Mouse (Mus musculus): Measurements from ENCODE around the gene Cxadr.
"Not testable (repeated sequence)": the region's sequence is repeated elsewhere in the genome, so short reads cannot be mapped to it uniquely, and the experiment has no call there.

Cxadr gene

DNA sequence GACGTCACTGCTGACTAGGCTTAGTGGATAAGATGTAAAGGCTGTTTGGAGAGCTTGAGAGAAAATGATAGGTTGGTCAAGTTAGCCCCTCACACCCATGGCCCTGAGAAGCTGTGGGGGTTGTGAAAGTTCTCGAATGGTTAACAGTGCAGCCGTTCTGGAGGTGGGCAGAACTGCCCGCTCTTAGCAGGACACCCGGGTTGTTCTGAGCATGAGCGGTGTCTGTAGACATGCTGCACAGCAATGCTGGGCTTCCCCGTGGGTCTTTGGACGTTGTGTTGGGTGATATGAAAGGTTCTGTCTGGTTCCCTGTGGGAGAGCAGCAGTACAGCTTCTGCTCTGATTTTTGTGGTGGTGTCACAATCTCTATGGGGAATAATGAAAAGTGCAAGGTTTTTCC lies 5.3 kb downstream of the Cxadr start:
- DNase-seq (ENCODE audit: low spot score), result no peak

- no peak for DNase-seq (ENCODE audit: low spot score)
Observed at GRCm38 (mm10) chr16:78307476-78308192, 6.3 kb downstream of the Cxadr start.

- no peak for DNase-seq (ENCODE audit: low spot score)
Observed at GRCm38 (mm10) chr16:78309258-78309657, 8.0 kb downstream of the Cxadr start.

DNA sequence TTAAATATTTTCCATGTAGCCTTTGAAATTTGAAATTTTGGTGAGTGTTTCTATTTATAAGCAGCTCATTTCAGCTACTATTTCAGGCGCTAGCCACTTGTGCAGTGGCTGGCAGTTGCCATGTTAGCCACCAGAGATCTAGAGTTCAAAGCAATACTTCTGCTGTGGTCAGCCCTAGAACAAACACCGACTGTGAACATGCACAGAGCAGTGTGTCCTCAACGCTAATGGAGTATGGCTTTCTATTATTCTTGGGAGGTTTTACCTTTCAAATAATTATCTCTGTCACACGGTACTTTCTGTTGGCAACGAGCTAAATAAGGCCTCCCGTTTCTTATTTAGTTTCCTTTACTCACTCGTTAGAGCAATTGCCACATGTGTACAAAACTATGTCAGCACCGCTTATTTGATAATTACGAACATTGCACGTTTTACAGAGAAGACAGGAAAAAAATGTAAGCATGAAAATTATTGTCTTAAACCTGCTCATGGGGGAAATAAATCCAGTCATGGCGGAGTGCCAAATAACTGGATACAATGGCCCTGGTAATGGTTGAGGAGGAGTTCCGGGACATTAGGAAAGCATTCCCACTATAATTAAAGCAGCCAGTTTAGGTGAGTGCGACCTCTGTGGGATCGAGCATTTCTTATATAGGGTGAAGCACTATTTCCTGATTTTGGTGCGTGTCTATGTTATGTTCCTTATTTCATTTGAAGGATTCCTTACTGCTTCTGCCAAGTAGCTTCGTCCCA lies 12.0 kb downstream of the Cxadr start:
- DNase-seq (ENCODE audit: low spot score), result no peak

GRCm38 (mm10) chr16:78314026-78314425 lies 12.7 kb downstream of the Cxadr start:
- DNase-seq (ENCODE audit: low spot score), result no peak

GRCm38 (mm10) chr16:78316849-78317248 lies 15.6 kb downstream of the Cxadr start:
- no peak for DNase-seq (ENCODE audit: low spot score)

GRCm38 (mm10) chr16:78317960-78318359 lies 16.7 kb downstream of the Cxadr start:
- DNase-seq (ENCODE audit: low spot score), result no peak

DNA sequence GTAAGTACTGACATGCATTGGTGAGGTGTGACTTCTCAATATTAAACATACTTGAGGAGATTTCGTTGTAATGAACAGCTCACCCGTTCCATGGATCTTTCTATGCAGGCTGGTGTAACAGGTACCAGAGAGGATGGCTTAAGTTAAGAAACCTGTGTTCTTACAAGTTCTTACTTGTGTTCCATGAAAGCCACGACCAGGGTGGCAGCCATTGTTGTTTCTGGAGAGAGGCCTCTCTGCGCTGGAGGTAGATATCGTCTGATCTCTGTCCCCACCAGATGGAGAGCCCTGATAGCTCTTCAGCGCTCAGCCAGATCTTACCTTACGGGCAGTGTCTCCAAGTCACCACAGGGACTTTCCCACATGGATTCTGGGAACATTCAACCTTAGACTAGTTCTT lies 18.4 kb downstream of the Cxadr start:
- no peak for DNase-seq (ENCODE audit: low spot score)

- DNase-seq (ENCODE audit: low spot score), result no peak
Observed at GRCm38 (mm10) chr16:78321559-78321958, 20.3 kb downstream of the Cxadr start.

GRCm38 (mm10) chr16:78322140-78322539 lies 20.9 kb downstream of the Cxadr start:
- DNase-seq (ENCODE audit: low spot score), result no peak

GRCm38 (mm10) chr16:78325972-78326848 lies 24.9 kb downstream of the Cxadr start:
- no peak for DNase-seq (ENCODE audit: low spot score)

- DNase-seq (ENCODE audit: low spot score), result no peak
Observed at GRCm38 (mm10) chr16:78327562-78327961, 26.3 kb downstream of the Cxadr start.

DNA sequence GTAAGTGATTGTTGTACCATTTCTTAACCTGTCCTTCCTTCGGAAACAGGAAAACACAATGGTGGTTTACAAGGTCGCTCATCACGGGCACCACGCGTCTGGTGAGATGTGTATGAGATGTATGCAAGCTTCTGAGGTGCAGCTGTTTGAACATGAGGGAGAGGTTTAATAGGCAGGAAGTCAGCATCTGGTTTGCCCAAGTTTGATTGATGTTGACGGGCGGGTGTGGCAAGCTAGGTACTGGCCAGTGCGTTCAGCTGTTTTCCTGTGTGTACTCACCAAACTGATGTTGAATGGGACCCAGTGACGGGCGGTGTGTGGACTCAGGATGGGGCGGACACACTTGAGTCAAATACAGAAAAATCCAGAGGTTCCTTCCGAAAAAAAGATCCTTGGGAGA lies 26.7 kb downstream of the Cxadr start:
- DNase-seq (ENCODE audit: low spot score), result no peak

GRCm38 (mm10) chr16:78337226-78337625 lies 35.9 kb downstream of the Cxadr start:
- no peak for DNase-seq (ENCODE audit: low spot score)

- DNase-seq (ENCODE audit: low spot score), result no peak
Observed at GRCm38 (mm10) chr16:78341356-78341755, 40.1 kb downstream of the Cxadr start.

DNA sequence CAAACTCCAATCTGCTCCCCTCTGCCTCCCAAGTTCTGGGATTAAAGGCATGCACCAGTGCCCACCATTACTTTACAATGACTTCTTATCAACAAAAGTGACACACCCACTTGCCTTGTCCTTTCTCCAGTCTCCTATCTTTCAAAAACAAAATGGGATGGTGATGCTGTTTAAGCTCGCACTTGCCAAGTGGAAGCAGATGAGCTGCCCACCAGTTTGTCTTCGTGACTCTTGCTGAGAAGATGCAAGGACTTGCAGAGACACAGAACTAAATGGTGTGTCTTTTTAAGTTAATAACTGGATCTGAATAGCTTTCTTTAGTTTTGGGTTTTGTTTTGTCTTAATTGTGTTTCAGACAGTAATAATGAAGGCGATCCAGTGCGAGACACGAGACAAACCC lies 41.5 kb downstream of the Cxadr start:
- DNase-seq (ENCODE audit: low spot score), result no peak

DNA sequence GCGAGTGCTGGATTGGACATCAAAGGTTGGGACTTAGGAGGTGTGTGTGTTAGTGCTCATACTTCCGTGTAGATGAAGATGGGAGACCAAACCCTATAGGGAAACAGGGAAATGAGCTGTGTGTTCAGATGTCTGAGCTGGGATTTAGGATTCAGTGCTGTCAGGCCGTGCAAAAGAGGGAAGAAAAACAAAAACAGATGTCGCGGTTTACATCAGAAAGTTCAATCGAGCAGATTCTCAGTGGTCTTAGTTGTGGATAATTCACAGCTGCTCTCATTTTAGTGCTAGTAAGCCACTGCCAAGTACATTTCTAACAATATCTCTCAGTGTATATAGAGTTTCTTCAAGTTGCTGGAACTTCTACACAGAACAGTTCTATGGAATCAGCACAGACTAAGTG lies 42.5 kb downstream of the Cxadr start:
- DNase-seq (ENCODE audit: low spot score), result no peak

DNA sequence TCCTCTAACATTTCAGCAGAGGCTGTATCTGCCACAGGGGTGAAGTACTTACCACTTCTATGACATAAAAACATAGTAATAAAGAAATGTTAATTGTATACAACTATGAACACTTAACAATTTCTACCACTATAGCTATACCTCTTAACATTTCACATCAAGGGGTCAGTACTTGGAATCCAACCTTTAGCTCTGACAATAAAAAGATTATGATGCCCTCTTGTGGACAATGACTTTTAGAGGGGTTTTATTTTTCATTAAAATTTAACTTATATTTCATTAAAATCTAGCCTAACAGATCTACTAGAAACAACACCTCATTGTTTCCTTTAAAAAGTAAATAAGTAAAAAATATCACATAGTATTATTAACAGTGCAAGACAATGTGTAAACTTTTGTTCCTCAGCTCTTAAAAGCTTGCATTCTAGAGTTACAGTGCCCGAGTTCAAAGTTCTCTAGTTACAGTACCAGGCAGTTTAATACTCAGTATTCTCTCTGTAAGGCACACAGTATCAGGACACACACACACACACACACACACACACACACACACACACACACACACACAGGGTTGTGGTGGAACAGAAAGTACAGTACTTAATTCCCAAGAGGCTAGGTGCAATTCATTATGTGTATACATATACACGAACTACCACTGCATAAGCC lies 45.5 kb downstream of the Cxadr start:
- DNase-seq (ENCODE audit: low spot score), result no peak

GRCm38 (mm10) chr16:78347328-78347926 lies 46.1 kb downstream of the Cxadr start:
- no peak for DNase-seq (ENCODE audit: low spot score)

GRCm38 (mm10) chr16:78357757-78358156 lies 56.5 kb downstream of the Cxadr start:
- DNase-seq (ENCODE audit: low spot score), result no peak

- DNase-seq (ENCODE audit: low spot score), result no peak
Observed at GRCm38 (mm10) chr16:78361466-78361865, 60.2 kb downstream of the Cxadr start.

DNA sequence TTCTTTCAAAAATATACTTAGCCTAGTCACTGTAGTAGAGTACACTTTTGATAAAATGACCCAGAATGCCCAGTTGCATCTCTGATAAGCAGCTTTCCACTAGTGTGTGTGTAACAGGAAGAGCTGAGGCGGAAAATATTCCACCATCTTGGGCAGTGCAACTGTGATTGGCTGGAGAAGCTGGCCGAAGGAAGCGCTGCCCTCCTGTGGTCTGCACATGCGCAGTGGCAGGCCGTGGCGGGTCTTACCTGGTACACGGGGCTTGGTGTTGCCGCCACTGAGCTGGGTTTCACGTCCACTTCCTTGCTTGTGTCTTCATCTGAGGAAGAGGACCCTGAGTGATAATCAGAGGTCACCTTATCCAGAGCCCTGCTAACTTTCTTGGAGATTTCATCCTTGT lies 63.3 kb downstream of the Cxadr start:
- DNase-seq (ENCODE audit: low spot score), result not testable (repeated sequence)
